Mouse (Mus musculus): ENCODE measurements at regions not wholly inside any gene's neighbourhood (a gene's known extent, or its start where the extent isn't known, plus 50 kb on each side); places are given as distances from the start of the nearest gene placed in this dataset.

DNA sequence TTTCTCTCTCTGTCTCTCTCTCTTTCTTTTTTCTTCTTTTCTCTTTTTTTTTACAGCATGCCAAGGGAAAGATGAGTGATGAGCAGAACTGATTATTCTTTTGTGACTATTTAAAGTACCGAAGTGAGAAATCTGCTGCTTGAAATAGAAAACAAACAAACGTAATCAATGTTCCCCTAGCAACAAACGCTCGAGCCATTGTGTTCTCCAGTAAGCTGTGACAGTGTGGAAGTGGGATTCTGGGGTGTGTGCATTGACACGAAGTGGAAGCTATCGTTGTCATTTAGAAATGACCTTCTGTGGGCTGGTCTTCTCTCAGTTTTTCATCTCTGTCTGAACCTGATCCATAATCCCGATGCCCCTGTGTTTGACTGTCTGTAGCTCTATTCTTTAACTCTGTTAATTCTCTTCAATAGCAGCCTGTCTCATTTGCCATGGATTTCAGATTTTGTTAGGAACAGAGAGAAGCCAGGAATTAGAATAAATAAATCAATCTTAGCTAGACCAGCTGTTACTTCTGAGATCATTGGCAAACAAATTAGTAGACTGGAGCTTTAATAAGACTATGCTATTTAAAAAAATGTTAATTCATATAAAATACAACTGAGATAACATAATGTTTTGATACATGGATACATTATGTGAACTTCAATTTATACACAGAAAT lies 207.5 kb upstream of the Kcnj3 start:
- TF ChIP-seq CTCF (IDR thresholded peaks at IDR 0.05 in 2 of 3, conservative IDR thresholded peaks at IDR 0.05 in 1 of 3; ENCODE audit: control insufficient read depth in 1 of 3, insufficient read depth in 1 of 3, low read depth in 2 of 3, low read length in 3 of 3, poor library complexity in 1 of 3, severe bottlenecking in 1 of 3) (no peak), MEF2A (IDR thresholded peaks at IDR 0.05; ENCODE audit: extremely low read depth, insufficient replicate concordance, low read depth, low read length, poor library complexity, severe bottlenecking) (no peak), HCFC1 (IDR thresholded peaks at IDR 0.05; ENCODE audit: low read depth, low read length) (no peak)

All from MEL (cell line).